Mouse (Mus musculus): ENCODE results near the gene Pih1d1.
A peak's percentile ranks its signal among the peaks of the same experiment; 100 is the strongest.

Pih1d1 gene

DNA sequence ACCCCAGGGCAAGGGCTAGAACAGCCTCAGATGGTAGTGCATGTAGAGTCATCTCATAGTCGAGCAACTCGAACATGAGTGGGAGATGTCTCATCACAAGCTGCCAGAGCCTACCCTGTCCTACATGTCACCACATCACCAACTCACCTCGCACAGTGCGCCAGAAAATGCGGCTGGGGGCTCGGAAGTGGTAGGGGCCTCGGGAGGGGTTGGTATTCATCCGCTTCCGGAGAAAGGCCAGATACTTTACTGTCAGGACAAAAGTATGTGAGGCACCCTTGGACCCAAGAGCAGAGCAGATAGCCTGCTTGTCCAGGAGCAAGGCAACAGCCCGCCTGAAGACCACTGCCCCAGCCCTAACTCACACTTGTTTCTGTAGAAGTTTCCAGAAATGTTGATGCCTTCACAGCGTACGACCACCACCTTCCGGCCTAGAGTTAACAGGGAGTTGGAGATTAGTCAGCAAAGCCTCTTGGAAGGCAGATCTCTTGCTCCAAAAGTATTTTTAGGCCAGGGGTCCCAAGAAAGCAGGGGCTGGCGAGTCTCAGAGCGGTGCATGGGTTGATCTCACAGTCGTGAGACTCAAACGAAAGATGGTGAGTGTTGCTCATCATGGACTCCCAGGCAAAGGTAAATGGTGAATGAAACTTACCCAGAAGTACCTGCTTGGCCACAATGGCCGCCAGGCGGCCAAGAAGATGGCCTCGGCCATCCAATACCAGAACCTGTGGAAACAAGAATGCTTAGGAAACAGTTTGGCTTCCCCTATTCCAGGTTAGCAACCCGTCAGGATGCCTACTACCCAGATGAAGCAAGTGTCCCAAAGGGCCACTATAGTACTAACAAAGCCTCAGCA, 27.0 kb upstream of the Pih1d1 start:
- DNase-seq: no peak

DNA sequence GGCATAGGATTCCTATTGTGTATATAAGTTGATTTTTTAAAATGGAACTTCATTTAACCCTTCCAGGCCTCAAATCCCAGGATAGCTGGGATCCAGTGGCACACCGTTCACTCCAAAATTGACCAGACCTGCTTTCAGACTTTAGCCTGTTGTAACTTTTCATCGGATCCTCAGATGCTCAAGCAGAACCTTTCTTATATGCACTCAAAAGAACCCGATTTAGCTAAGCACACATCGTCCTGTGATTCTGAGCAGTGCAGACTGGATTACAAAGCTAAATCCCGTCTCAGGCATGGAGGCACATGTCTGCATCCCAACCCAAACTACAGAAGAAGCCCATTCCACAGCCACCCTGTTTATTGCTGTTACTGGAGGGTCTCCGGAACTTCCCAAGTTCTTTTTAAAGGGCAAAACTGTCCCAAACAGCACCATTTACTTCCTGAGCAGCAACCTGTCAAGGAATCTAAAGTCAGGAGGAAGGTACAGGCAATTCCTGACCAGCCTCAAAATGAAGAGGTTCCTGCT, 26.3 kb upstream of the Pih1d1 start:
- DNase-seq: no peak

DNA sequence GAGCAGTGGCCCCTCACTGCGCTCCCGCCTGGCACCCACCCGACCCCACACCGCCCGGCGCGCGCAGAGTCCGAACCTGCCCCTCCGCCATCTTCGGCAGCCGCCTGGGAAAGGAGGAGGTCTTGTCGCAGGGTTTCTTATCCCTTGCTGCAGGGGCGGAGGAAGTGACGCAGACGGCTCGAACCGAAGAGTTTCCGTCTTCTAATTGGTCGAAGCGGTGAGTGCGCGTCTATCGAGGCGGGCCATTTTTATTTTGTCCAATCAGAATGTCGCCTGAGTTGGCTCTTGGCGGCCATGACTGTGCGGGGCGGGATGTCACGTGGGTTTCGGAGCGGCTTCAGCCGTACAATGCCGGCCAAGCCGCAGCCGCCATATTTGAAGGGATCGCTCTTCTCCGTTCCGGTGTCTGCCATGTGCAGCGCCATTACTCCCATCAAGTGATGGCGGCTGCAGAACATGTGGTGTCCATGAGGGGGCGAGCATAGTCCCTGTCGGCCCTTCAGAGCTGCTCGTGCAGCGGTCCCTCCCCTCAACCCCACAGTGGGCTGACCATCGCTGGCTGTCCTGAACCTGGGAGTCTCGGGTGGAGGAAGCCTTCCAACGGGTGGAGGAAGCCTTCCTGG, 25.4 kb upstream of the Pih1d1 start, which contains the start of gene Rpl13a:
Gene Rpl13a, minus strand, starts transcription at position 138 of the 623 bp plus-strand sequence.
- peak; percentile 100 for DNase-seq

DNA sequence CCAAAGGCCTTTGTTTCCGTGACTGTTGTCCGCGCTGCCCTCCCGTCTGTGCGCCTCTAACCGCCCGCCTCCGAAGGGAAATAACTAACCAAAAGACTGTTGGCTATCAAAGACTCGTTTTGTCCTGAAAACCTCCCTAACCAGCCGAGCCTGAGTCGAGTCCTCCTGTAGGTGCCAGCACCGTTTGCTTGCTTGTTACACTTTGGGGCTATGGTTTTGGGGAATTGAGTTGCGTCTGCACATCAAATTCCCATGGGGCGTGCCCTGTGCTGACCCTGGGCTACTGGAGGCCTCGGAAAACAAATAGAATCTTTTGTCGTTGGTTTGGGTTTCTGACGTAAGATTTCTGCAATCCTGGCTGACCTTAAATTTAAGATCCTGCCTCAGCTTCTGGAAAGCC, 24.8 kb upstream of the Pih1d1 start:
- DNase-seq: no peak

DNA sequence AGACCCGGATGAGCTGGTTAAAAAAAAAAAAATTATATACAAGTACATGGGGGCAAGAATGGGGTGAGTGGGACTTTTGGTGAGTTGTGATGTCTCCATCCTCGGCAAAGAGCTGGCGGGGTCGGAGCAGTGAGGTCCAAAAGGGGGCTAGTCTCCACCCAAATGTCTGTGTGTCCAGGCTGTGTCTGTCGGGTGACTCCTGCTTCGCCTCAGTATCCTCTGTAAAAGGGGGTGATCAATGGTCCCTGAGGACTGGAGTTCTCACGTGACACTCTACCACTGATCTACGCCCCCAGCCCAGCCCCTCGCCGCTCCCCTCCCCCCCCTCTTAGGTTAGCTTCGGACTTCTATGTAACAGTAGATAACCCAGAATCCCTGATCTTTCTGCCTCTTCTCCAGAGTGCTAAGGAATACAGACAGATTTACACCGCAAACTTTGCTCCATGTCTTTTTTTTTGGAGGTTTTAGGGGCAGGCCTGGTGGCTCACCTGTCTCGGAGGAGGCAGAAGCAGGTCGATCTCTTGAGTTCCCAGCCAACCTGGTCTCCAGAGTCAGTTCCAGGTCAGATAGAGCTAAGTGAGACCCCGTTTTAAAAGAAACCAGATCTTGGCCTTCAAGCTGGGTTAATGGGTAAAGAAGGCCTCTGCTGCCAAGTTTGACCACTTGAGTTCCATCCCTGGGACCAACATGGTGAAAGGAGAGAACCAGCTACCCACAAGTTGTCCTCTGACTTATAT, 24.2 kb upstream of the Pih1d1 start:
- DNase-seq: no peak

DNA sequence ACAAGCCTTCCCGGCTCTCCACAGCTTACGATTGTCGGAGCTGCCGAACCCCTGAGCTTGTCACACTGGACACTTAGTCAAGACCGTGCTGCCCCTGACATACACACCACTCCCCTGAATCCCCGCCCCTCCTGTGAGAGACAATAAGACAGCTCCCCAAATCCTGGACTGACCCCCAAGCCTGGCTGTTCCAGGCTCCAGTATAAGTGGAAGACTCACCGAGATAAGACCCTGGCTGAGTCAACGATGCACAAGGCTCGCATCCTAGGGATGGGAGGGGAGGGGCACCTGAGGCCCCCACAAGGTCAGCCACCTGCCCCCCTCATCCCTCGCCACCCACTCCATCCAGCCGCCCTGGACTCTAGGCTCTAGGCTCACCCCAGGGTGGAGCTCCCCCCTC, 22.3 kb upstream of the Pih1d1 start:
- DNase-seq: no peak

DNA sequence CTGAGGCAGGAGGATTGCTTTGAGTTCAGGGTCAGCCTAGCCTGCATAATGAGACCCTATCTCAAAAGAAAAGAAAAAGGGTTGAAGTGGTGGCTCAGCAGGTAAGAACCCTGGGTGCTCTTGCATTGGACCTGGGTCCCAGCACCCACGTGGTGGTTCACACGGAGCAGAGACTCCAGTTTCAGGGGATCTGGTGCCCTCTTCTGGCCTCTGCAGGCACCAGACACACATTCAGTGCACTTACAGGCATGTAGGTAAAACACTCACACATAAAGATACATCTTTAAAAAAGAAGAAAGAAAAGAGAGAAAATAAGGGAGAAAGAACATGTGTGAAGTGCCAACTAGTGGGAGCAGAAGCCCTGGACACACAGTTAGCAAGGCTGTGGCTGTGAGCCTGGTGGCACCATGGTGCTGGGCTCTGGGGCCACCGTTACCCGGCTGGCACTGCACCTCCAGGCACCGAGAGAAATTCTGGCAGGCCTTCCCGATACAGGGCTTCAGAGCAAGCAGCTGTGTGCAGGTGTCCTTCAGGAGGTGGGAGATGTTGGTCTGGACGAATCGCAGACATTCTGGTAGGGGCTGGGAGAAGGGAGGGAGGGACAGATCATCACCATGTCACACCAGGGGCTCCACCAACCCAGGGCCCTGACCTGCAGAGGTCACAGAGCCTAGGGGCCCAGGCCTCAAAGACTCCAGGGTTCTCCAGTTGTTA, 20.5 kb upstream of the Pih1d1 start:
- no peak for DNase-seq

DNA sequence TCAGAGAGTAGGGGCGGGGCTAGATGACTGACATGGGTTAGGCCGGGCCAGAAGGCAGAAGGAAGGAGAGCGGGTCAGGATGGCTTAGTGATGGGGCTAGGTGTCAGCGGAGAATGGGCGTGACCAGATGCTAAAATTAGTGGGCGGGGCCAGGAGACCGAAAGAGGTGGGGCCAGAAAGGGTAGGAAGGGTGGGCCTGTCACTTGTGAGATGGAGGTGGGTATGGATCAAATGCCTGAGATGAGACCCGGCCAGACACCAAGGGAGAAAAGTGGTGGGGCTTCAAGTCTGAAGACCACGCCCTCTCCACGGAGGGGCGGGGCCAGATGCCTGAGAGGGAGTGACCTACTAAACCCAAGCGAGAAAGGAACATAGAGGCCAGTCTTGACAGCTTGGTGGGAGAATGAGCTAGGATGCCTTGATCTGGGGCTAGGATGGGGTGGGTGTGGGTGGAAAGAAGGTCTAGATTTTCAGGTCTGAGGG, 19.5 kb upstream of the Pih1d1 start:
- DNase-seq: peak; percentile 14

DNA sequence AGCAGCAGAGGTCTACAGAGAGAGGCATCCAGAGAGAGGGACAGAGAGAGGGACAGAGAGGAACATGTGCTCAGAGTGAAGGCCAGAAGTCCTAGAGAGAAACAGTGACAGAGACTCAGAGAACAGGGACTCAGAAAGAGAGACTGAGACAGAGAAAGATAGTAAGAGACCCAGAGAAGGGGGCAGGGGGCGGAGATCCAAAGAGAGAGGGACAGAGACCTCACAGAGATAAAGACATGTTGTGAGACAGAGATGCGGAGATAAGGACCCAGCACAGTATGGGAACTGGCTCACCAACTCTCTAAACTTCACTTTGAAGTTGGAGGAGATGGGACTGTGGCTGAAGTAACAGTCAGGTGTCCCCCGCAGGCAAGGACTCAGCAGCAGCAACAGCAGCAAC, 18.7 kb upstream of the Pih1d1 start:
- no peak for DNase-seq

DNA sequence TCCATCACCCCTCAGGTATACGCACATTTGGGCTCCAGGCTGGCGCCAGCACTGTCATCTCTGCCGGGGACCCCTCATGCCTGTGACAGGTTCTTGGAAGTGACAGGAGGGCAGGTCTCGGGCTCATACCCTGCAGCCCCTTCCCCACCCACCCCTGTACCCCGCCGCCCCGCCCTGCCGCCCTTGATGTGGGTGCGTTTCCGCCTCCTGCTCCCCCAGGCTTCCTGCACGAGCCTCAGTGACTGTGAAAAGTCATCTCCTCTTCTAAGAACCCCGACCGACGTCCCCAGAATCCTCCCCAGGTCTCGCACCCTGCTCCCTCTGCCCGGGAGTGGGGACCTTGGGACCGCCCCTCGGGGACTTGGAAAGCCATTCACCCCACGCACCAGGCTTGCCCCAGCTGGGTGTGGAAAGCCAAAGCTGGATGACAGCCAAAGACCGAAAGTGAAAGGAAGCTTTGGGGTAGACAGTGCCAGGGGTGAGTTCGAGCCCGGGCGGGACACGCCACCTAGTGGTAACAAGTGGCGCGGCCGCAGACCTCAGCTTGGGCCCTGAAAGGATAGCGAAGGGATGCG, 18.0 kb upstream of the Pih1d1 start, which contains the start of the genes Gm45713 and Flt3l:
Gene Gm45713, minus strand, starts transcription at position 239 of the 575 bp plus-strand sequence.
Gene Flt3l, minus strand, starts transcription at position 440 of the 575 bp plus-strand sequence.
- DNase-seq: peak; percentile 95

DNA sequence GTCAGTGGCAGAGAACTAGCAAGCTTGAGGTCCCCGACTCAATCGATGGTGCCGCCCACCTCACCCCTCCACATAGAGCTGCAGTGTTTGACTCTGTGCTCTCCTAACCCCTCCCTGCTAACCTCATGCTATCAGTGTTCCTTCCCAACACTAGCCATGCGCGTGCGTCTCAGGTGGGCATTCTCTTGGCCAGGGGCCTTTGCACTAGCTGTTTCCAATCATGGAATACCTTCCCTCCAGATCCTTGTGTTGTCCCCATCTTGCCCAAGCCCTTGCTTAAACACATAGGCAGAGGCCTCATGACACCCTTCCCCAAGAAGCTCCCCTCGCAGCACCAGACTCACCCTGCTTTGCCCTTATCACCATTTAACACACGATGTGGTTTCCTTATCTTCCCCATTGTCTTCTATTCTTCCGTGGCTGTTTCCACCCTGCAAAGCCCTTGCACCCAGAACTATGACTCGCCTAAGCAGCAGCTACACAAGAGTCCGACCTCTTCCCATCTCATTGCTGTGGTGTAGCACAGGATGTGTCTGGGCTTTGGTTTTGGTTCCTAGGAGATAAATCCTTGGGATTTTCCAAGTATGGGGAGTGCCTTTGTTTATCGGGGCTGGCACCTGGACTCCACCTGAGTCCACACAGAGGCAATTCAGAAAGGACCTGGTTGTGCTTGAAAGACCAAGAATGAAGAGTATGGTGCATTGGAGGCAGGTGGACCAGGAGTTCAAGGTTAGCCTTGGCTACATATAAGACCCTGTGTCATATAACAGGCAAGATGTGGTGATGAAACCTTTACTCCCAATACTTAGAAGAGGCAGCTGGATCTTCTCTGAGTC, 16.7 kb upstream of the Pih1d1 start:
- DNase-seq: no peak

DNA sequence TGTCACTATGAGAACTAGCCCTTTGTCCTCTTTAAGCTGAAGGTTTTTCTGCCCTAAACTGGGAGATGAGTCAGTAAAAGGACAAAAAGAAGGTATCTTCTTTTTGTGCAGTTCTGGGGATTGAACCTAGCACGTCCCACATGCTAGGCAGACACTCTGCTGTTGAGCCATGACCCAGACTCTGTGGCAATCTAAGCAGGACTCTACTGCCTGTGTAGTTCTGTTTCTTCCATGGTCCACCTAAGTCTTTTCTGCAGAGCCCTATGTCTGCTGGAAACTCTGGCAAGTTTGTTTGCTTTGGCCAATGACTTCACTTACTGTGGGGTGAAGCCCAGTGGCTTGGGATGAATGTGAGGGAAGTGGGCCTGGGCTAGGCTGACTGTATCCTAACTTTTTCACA, 15.7 kb upstream of the Pih1d1 start:
- no peak for DNase-seq

DNA sequence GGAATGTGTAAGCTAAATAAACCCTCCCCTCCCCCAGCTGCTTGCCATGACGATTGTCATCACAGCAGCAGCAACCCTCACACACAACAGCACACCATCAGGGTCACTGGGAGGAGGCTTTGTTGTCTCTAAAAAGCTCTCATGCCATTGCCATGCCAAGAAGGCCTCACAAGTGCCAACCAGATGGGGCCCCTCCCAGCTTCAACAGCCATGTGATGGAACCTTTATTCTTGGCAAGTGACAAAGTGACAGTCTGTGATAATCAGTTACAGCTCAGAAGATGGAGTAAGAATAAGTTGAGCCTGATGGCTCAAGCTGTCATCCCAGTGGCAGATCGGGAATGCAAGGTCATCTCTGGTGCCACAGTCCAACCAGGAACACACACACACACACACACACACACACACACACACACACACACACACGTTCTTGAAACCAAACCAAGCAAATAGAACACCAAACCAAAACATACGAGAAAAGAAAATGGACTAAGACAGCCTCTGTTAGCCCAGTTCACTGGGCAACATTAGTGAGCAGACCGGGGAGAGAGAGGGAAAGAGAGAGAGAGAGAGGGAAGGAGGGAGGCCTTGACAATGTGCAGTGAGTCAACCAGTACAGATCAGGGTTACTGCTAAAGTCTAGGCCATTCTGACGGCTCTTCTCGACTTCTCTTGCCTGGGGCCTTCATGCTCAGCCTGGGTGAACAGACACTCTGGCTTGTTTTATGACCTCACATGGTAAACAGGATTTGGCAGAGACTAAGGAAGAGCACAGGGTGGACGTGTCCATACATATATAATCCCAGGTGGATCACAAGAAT, 14.0 kb upstream of the Pih1d1 start:
- no peak for DNase-seq

DNA sequence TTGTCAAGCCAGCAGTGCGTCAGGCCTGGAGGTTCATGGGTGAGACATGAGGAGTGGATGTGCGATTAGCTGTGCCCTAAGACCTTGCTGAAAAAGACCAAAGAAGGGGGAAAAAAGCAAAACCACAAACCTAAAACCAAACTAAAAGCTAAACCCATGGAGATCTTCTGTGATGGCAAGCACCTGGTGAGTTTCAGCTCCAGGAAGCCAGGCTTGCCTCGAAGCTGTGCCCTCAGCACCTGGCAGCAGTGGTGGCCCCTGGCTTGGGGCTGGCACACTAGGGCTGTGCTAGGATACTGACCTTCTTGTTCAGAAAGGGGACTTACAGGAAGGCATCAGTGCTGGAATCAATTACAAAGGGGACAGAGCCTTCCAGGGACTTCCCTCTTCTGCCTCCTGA, 12.8 kb upstream of the Pih1d1 start:
- DNase-seq: no peak

DNA sequence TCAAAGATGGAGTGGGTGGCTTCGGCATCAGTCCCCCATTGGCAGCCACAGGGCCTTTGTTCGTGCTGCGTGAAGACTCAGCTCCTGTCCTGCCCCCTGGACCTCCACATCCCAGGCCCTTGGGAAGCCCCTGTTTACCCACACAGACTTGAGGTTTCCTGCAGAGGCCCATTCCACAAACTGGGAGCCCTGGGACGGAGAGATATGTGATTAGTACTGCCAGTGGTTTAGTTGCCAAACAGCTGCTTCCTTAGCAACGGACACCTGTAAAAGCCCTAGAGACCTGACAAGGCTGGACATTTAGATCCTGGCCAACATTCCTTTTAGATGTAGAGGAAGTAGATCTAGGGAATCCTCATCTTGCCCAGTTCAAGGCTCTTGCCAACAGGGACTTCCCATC, 12.2 kb upstream of the Pih1d1 start:
- DNase-seq: no peak

DNA sequence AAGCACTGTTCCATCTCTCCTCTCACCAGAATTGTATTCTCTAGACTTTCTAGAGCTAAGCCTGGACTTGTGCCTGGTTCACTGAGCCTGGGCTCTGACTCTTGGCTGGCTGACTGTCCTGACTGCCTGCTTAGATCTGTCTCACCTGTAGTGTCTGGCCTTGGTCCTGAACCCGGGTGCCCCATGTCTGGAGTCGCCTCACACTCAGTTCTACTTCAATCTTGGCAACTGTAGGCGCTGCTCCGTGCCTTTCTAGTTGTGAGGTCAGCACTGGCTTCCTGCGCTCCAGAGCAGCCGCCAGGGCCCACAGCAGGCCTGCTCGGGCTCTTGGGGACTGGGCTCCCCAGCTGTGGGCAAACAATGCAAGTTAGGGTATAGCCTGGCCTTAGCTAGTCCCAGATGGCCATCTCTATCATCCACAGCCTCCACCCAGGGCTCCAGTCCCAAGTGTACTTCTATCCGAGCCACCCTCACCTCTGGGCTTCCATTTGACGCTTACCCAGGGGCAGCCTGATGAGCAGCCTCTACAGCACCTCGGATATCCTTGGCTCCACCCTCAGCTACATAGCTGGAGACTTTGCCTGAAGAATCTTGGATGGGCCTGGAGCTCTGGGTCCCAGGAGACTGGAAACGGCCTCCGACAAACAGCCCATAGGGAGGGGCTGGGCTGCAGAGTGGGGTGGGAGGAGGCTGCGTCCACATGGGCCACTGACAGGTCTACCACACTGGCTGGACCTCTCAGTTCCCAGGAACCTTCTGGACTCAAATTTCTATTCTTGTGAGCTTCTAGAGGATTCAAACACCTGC, 9.5 kb upstream of the Pih1d1 start:
- DNase-seq: no peak

DNA sequence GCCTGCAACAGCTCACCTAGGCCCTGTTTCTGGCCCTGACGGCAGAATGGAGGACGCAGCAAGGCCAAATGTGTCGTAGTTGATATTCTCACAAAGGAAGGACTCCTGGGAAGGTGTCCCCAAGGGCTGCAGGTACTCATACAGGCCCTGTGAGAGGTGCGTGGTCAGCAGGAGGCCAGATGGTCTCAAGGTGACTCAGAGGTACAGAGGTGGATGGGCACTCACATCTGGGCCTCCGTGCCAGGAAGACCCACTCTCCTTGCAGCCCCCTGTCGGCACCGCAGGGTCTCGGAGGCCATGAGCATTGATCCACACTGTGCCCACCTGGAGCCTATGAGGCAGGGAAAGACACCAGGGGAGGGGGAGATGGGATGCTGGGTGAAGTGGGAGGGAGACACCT, 8.6 kb upstream of the Pih1d1 start:
- no peak for DNase-seq

DNA sequence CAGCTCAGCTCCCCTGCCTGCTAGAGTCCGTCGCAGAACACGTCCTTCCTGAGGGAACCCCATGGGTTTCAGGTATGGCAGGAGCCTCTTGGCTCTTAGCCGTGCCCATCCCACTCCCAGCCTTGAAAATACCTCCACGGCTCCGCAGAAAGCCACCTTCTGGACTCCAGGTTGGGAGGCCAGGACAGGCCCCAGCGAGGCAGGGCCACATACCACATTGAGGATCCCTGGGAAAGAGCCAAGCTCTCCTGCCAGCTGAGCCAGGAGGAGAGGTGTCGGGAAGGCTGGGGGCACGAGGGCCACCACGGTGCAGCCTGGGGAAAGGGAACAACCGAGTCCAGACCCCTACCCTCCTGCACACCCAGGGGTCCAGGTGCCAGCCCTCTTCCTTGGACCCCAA, 6.8 kb upstream of the Pih1d1 start:
- peak; percentile 48 for DNase-seq

DNA sequence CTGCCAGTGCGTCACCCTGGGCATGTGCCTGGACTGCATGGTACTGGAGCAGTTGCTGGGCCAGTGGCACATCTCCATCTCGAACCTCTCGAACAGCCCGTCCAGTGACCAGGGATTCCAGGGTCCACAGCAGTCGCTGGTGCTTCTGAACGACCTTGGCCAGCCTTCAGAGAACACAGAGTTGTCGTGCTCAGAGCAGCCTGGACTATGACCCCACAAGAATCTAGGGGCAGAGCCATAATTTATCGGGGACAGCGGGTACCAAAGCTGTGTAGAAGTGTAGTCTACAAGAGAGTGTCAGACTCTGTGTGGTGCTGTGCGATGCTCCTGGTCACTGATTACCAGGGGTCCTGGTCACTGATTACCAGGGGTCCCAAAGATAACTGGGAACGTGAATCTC, 6.2 kb upstream of the Pih1d1 start:
- peak; percentile 67 for DNase-seq
